Mouse (Mus musculus) cortical plate, adult 2 months (tissue): ENCODE results near the gene Fbxw4. TPM values are rescaled to one million over a fixed set of nuclear protein-coding genes. Genes with fewer than 3 reads are reported as not detected.

ENCODE experiments used
- H3K27ac ChIP-seq: fragments of 200-500 bp; 2 replicates; pipeline ENCODE4 v1.5.1; 2012; ENCODE audit warnings: low read length, control low read depth, inconsistent platforms; ENCODE audit not compliant: insufficient read depth
- H3K4me1 ChIP-seq: fragments of 200-500 bp; 2 replicates; pipeline ENCODE4 v1.6.1; 2011; ENCODE audit warnings: low read length; ENCODE audit not compliant: control insufficient read depth, insufficient read depth
- H3K4me3 ChIP-seq: fragments of 200-500 bp; 2 replicates; pipeline ENCODE4 v1.5.1; 2011; ENCODE audit warnings: mild to moderate bottlenecking, low read length, control low read depth; ENCODE audit not compliant: insufficient read depth
- CTCF ChIP-seq: fragments of 200-500 bp; IDR thresholded peaks from 2 replicates; pipeline ENCODE4 v1.5.1; 2011; ENCODE audit warnings: mild to moderate bottlenecking, control low read depth, low read length; ENCODE audit not compliant: insufficient read depth; ENCODE audit errors: extremely low read depth
- POLR2A ChIP-seq: fragments of 200-500 bp; IDR thresholded peaks from 2 replicates; pipeline ENCODE4 v1.6.1; 2011; ENCODE audit warnings: mild to moderate bottlenecking, low read length, control low read depth; ENCODE audit not compliant: insufficient read depth; ENCODE audit errors: extremely low read depth
- polyA plus RNA-seq: library from polyadenylated mRNA; depleted of rRNA; stranded (reverse); fragments of >200 nt; gene quantifications from 2 replicates; pipeline ENCODE4 v1.2.3, GENCODE M21; 2012; rRNA removed

Fbxw4 gene
- polyA plus RNA-seq, 1 experiment, result 57.8 TPM

- TF ChIP-seq POLR2A (no peak), CTCF (no peak)
- no peak overlapping the region for H3K27ac ChIP-seq
- no peaks in the 10 kb centered on the region for H3K4me1 ChIP-seq
- no peak overlapping the region for H3K4me3 ChIP-seq
These were observed 124.8 kb downstream of the Fbxw4 start for GRCm38 (mm10) chr19:45535214-45535735.

DNA sequence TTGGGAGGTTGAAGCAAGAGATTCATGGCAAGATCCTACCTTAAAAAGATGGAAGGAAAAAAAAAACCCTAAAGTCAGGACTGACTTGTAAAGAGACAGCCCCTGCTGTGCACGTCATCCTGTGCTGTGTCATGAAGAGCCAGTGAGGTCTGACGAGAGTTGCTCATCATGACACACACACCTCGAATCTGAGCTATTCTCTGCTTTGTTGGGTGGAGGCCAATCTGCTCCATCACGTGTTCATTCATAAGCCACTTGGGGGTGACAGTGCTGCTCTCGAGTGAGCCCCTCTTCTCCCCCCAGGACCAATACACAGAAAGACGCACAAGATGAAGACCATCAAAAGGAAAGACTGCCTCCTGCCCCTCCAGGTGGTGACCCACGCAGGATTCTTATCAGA is 126.5 kb downstream of the Fbxw4 start:
- Histone ChIP-seq H3K27ac (no peak overlapping the region), H3K4me3 (no peak overlapping the region), H3K4me1 (no peaks in the 10 kb centered on the region)
- TF ChIP-seq CTCF (no peak), POLR2A (no peak)

DNA sequence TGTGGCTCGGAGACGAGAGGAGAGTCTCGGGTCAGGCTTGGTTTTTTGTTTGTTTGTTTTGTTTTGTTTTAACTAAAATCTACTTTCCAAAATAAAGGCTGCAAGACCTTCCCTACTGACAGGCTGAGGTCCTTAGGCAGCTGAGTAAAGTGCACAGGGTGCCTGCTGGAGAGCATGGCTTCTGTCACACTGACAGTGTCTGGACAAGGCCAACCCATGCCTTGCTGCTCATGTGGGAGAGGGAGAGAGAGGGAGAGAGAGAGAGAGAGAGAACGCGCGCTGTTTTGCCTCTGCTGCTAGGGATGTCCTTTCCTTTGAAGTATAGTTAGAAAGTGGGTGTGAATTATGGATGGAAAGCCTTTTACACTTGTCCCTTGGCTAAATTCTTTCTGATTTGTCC is 128.6 kb downstream of the Fbxw4 start:
- no peak for TF ChIP-seq POLR2A
- TF ChIP-seq CTCF, result no peak
- no peak overlapping the region for H3K4me3 ChIP-seq
- no peak overlapping the region for H3K27ac ChIP-seq
- H3K4me1 ChIP-seq, result peaks cover 2% of the 10 kb centered on the region; the same call in 1 of the 2 replicates

DNA sequence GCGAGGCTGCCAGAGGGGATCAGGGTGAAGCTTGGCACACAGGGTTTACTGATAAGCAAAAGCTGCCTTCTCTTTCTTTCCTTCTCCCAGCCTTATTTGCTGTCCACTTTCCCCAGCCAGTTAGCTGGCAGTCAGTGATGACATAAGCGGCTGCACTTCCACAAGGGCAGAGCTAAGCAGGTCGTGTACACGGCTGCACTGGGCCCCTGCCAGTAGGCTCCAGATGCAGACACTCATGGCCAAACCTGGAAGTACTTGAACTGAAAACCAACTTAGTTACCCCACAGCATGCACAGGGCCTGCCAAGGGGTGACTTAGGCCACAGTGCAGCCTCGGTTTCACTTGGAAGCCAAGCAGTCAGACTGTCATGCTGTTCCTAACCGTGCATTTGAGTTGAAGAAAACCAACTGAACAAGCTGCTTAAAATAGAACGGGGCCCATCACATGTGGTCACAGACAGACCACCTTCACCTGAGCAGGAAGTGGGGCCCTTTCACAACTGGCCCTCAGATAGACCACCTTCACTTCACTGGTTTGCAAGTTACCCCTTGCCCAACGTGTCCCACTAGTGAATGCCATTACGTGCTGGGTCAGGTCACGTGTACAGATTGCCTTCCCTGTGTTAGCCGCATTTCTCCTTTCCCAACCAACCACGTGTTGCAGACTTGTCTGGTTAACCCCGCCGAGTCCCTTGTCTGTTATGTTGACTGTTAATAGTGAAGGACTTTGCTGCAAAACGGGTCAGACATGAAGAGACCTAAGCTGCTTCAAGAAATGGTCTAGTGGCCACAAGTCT is 129.7 kb downstream of the Fbxw4 start:
- H3K4me1 ChIP-seq, result peaks cover 2% of the 10 kb centered on the region; the same call in 1 of the 2 replicates
- no peak for TF ChIP-seq POLR2A
- no peak for TF ChIP-seq CTCF
- no peak overlapping the region for H3K4me3 ChIP-seq
- H3K27ac ChIP-seq, result no peak overlapping the region

DNA sequence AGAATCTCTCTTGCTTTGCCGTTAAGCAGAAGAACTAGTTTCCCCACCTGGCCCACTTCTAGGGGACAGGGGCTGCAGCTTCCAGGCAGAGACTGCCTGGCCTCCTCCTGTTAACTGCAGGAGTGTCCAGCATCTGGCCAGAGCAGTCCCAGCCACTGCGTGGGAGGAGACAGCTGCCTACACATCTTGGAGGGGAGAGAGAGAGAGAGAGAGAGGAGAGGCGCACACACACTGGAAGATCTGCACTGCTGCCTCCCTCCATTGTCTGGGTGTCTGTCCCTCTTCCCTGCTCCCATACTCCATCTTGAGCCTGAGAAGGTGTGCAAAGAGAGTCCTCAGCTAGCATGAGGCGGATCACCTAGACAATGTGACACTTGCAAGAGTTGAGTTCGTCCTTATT is 130.8 kb downstream of the Fbxw4 start:
- H3K4me3 ChIP-seq, result no peak overlapping the region
- TF ChIP-seq CTCF (no peak), POLR2A (no peak)
- H3K27ac ChIP-seq, result no peak overlapping the region
- peaks cover 2% of the 10 kb centered on the region; the same call in 1 of the 2 replicates for H3K4me1 ChIP-seq

Other genes starting within 250 kb of the Fbxw4 start
- gene Poll, start 99.8 kb downstream of the Fbxw4 start, polyA plus RNA-seq, result 10.8 and 11.4 TPM in 2 replicates
- 54.5 and 56.5 TPM in 2 replicates for gene Gm17018, start 99.7 kb downstream of the Fbxw4 start, polyA plus RNA-seq
- gene Fgf8, start 82.6 kb upstream of the Fbxw4 start, polyA plus RNA-seq, result not detected in 2 replicates
- 14.3 and 15.8 TPM in 2 replicates for gene Npm3, start 89.3 kb upstream of the Fbxw4 start, polyA plus RNA-seq
- gene Mgea5, start 123.5 kb upstream of the Fbxw4 start, polyA plus RNA-seq, result 134 and 137 TPM in 2 replicates
- gene Kcnip2, start 155.7 kb upstream of the Fbxw4 start, polyA plus RNA-seq, result 156 and 181 TPM in 2 replicates